ENCODE assay signal across 30 mouse cellular contexts in genomic region chr14:47359610-47360009, GRCm38 (mm10). TPM values are rescaled to one million over a fixed set of nuclear protein-coding genes. Genes with fewer than 3 reads are reported as not detected.
DNase-seq lines count a peak whose midpoint lies in the region; ATAC-seq and TF ChIP-seq lines count a peak whose summit lies in the region.
"Had no signal": no experiment of that assay in that cellular context is flagged by ENCODE, and none has a peak within 500 bp of the region (broad histone marks: within the 10 kb centered on the region; RNA-seq: fewer than 3 reads in every experiment).

No protein-coding gene starts in this region.

- TF ChIP-seq POLR2A in CH12.LX (IDR thresholded peaks at IDR 0.05; ENCODE audit: low read depth, low read length), result 0 out of 2 replicates have a peak, but pooled peaks have one; percentile 31

- no peak for TF ChIP-seq CTCF in liver, postnatal 0 days (IDR thresholded peaks at IDR 0.05; ENCODE audit: low read depth)
- no peak for TF ChIP-seq CTCF in CH12.LX (conservative IDR thresholded peaks at IDR 0.05 in 1 of 2, IDR thresholded peaks at IDR 0.05 in 1 of 2; ENCODE audit: low read depth in 2 of 2, low read length in 2 of 2)

- no peak overlapping the region for H3K4me2 ChIP-seq in liver, postnatal 0 days (ENCODE audit: low read depth, low read length)
- peak overlapping the region; percentile 62 for H3K4me2 ChIP-seq in CH12.LX (ENCODE audit: insufficient read depth, low read depth, poor library complexity, severe bottlenecking)
- H3K4me2 ChIP-seq in forebrain, embryonic 15.5 days (replicated peaks), result no peak overlapping the region
- H3K4me2 ChIP-seq: embryonic facial prominence, embryonic 13.5 days; forebrain, embryonic 13.5 days; heart, embryonic 12.5 days; kidney, embryonic 15.5 days; limb, embryonic 13.5 days; liver, embryonic 15.5 days; midbrain, embryonic 12.5 days had no signal

- in situ Hi-C loops in CH12.LX (cut with MboI; ENCODE audit: low pct_ligation_motif_present, low pct_unique_long_range_greater_than_20kb, low sequenced_read_pairs), result no loop called here

- no peaks in the 10 kb centered on the region for H3K79me2 ChIP-seq in CH12.LX (replicated peaks; ENCODE audit: control insufficient read depth, extremely low read depth, insufficient read depth, poor library complexity, severe bottlenecking)

- no peak for TF ChIP-seq RAD21 in CH12.LX (IDR thresholded peaks at IDR 0.05; ENCODE audit: low read depth, low read length)

- TF ChIP-seq EP300 in liver, postnatal 0 days (IDR thresholded peaks at IDR 0.05; ENCODE audit: low read depth), result no peak
- TF ChIP-seq EP300 in CH12.LX (IDR thresholded peaks at IDR 0.05; ENCODE audit: low read length), result peak; percentile 36; the same call in 1 of the 2 replicates

- H3K36me3 ChIP-seq in liver, postnatal 0 days (replicated peaks; ENCODE audit: insufficient read depth, low read length), result no peaks in the 10 kb centered on the region
- H3K36me3 ChIP-seq in CH12.LX (replicated peaks in 1 of 2; ENCODE audit: control insufficient read depth in 1 of 2, insufficient read depth in 1 of 2, low read length in 1 of 2), result no peaks in the 10 kb centered on the region
- no peaks in the 10 kb centered on the region for H3K36me3 ChIP-seq in forebrain, embryonic 15.5 days
- H3K36me3 ChIP-seq: embryonic facial prominence, embryonic 13.5 days; heart, embryonic 12.5 days; hindbrain, embryonic 10.5 days; kidney, embryonic 15.5 days; limb, embryonic 13.5 days; liver, embryonic 15.5 days; midbrain, embryonic 12.5 days had no signal

- H3K27ac ChIP-seq in liver, postnatal 0 days (ENCODE audit: low read depth), result 0 out of 2 replicates have a peak overlapping the region, but pooled peaks have one; percentile 35
- no peak overlapping the region for H3K27ac ChIP-seq in CH12.LX (ENCODE audit: insufficient read depth, low read depth)
- no peak overlapping the region for H3K27ac ChIP-seq in forebrain, embryonic 15.5 days (replicated peaks)
- H3K27ac ChIP-seq: embryonic facial prominence, embryonic 13.5 days; forebrain, embryonic 13.5 days; hindbrain, embryonic 10.5 days; hindbrain, postnatal 0 days; kidney, embryonic 15.5 days; limb, embryonic 13.5 days; liver, embryonic 15.5 days; midbrain, embryonic 12.5 days had no signal

- no peak for DNase-seq in liver, postnatal 0 days
- DNase-seq in liver, result no peak
- peak; percentile 57 for DNase-seq in CH12.LX (ENCODE audit: extremely low read depth)
- DNase-seq in yolk sac, embryonic 10.5 days (ENCODE audit: low spot score), result no peak
- no peak for DNase-seq in frontal cortex, postnatal 36 days (ENCODE audit: low spot score in 2 of 2)
- DNase-seq: adrenal gland, postnatal 25 days; cerebellum, adult 11-12 months; cerebellum, postnatal 14 days; heart, adult 11 months; heart, postnatal 10 days; kidney, adult 11 months; kidney, postnatal 36 days; lung, postnatal 4 days; right cerebral cortex, postnatal 14 days; spleen, adult 18-20 months; thymus, adult 18-20 months had no signal

- H3K4me1 ChIP-seq in liver, postnatal 0 days (ENCODE audit: insufficient read depth), result no peaks in the 10 kb centered on the region; the same call in 1 of the 2 replicates
- peaks cover 19 to 37% of the 10 kb centered on the region in 2 experiments for H3K4me1 ChIP-seq in CH12.LX (ENCODE audit: control insufficient read depth in 1 of 2, insufficient read depth in 2 of 2)
- no peaks in the 10 kb centered on the region for H3K4me1 ChIP-seq in forebrain, embryonic 15.5 days
- H3K4me1 ChIP-seq: embryonic facial prominence, embryonic 13.5 days; limb, embryonic 13.5 days; midbrain, embryonic 12.5 days had no signal

- no peak for ATAC-seq in liver, postnatal 0 days
- peak; percentile 27 for ATAC-seq in common myeloid progenitor, adult 5-6 weeks (replicated peaks; ENCODE audit: low read depth, poor library complexity, severe bottlenecking)
- ATAC-seq in monocyte, adult 5-6 weeks (replicated peaks; ENCODE audit: insufficient number of reproducible peaks, low FRiP score, low TSS enrichment, poor library complexity, severe bottlenecking), result peak; percentile 68
- no peak for ATAC-seq in forebrain, embryonic 15.5 days (replicated peaks)
- ATAC-seq: forebrain, embryonic 13.5 days; hindbrain, postnatal 0 days had no signal

- H3K9me3 ChIP-seq in liver, postnatal 0 days (ENCODE audit: low read length), result no peaks in the 10 kb centered on the region
- H3K9me3 ChIP-seq in CH12.LX (replicated peaks; ENCODE audit: low read length), result no peaks in the 10 kb centered on the region
- no peaks in the 10 kb centered on the region for H3K9me3 ChIP-seq in forebrain, embryonic 15.5 days
- H3K9me3 ChIP-seq: embryonic facial prominence, embryonic 13.5 days; forebrain, embryonic 13.5 days; heart, embryonic 12.5 days; hindbrain, embryonic 10.5 days; kidney, embryonic 15.5 days; limb, embryonic 13.5 days; liver, embryonic 15.5 days; midbrain, embryonic 12.5 days had no signal

- 41% methylated on average over 3 of the region's 3 CpGs for WGBS in liver, postnatal 0 days (ENCODE audit: insufficient replicate concordance)
- WGBS in forebrain, embryonic 15.5 days, result 79% methylated on average over 3 of the region's 3 CpGs

- no peak overlapping the region for H3K4me3 ChIP-seq in liver, postnatal 0 days (ENCODE audit: low read depth, low read length)
- H3K4me3 ChIP-seq in CH12.LX (replicated peaks in 1 of 3; ENCODE audit: low read depth in 2 of 3, low read length in 2 of 3, poor library complexity in 1 of 3), result no peak overlapping the region
- H3K4me3 ChIP-seq in forebrain, embryonic 15.5 days, result no peak overlapping the region
- H3K4me3 ChIP-seq: embryonic facial prominence, embryonic 13.5 days; erythroblast, embryonic 14.5 days; forebrain, embryonic 13.5 days; heart, embryonic 12.5 days; hindbrain, embryonic 10.5 days; kidney, embryonic 15.5 days; limb, embryonic 13.5 days; liver, embryonic 15.5 days; midbrain, embryonic 12.5 days had no signal

- dilution Hi-C loops in CH12.LX (cut with MboI; ENCODE audit: extremely low pct_ligation_motif_present, extremely low pct_unique_long_range_greater_than_20kb, low sequenced_read_pairs), result no loop called here

- no peak overlapping the region for H3K9ac ChIP-seq in liver, postnatal 0 days (replicated peaks)
- no peak overlapping the region for H3K9ac ChIP-seq in CH12.LX (ENCODE audit: insufficient read depth, low read depth)
- H3K9ac ChIP-seq in forebrain, embryonic 15.5 days (replicated peaks), result no peak overlapping the region
- H3K9ac ChIP-seq: embryonic facial prominence, embryonic 13.5 days; forebrain, embryonic 13.5 days; heart, embryonic 12.5 days; kidney, embryonic 15.5 days; limb, embryonic 13.5 days; liver, embryonic 15.5 days; midbrain, embryonic 12.5 days had no signal

- no peaks in the 10 kb centered on the region for H3K27me3 ChIP-seq in liver, postnatal 0 days (ENCODE audit: insufficient read depth, low read length)
- H3K27me3 ChIP-seq in CH12.LX (replicated peaks), result no peaks in the 10 kb centered on the region
- H3K27me3 ChIP-seq in forebrain, embryonic 15.5 days, result no peaks in the 10 kb centered on the region
- H3K27me3 ChIP-seq: embryonic facial prominence, embryonic 13.5 days; forebrain, embryonic 13.5 days; heart, embryonic 12.5 days; kidney, embryonic 15.5 days; liver, embryonic 15.5 days; midbrain, embryonic 12.5 days had no signal

TF ChIP-seq in CH12.LX, 34 proteins besides CTCF, POLR2A, EP300 and RAD21 (continues in another document):
- TF ChIP-seq MAZ (IDR thresholded peaks at IDR 0.05; ENCODE audit: low read depth, low read length) (no peak), MEF2A (IDR thresholded peaks at IDR 0.05; ENCODE audit: borderline replicate concordance, low read depth, low read length) (no peak), RCOR1 (conservative IDR thresholded peaks at IDR 0.05; ENCODE audit: low read depth, low read length) (no peak), ZMIZ1 (IDR thresholded peaks at IDR 0.05; ENCODE audit: low read depth, low read length) (no peak), BHLHE40 (IDR thresholded peaks at IDR 0.05; ENCODE audit: low read depth, low read length) (no peak), JUND (conservative IDR thresholded peaks at IDR 0.05; ENCODE audit: low read depth, low read length) (no peak), TBP (conservative IDR thresholded peaks at IDR 0.05; ENCODE audit: low read depth, low read length) (0 out of 2 replicates have a peak, but pooled peaks have one; percentile 50), MAX (IDR thresholded peaks at IDR 0.05; ENCODE audit: low read length) (no peak), ZNF384 (IDR thresholded peaks at IDR 0.05; ENCODE audit: low read depth, low read length) (no peak), MYC (IDR thresholded peaks at IDR 0.05; ENCODE audit: low read depth, low read length) (no peak), KAT2A (IDR thresholded peaks at IDR 0.05; ENCODE audit: insufficient replicate concordance, low read length) (no peak), SIN3A (IDR thresholded peaks at IDR 0.05; ENCODE audit: low read length) (no peak), MXI1 (IDR thresholded peaks at IDR 0.05; ENCODE audit: low read depth, low read length) (no peak), JUN (IDR thresholded peaks at IDR 0.05; ENCODE audit: insufficient read depth, low read depth, low read length) (no peak), ELF1 (IDR thresholded peaks at IDR 0.05; ENCODE audit: low read depth, low read length) (peak; percentile 44; the same call in 1 of the 2 replicates), USF2 (conservative IDR thresholded peaks at IDR 0.05; ENCODE audit: low read depth, low read length) (no peak), ZC3H11A (IDR thresholded peaks at IDR 0.05; ENCODE audit: low read depth, low read length) (no peak), IRF4 (IDR thresholded peaks at IDR 0.05; ENCODE audit: low read depth, low read length) (no peak), MAFK (IDR thresholded peaks at IDR 0.05; ENCODE audit: insufficient replicate concordance, low read length) (no peak)

RNA-seq across cellular contexts. Expression of gene Lgals3, which starts 7.9 kb away (rescaled TPM):
- 53.3 and 60.8 TPM in 2 replicates for polyA plus RNA-seq in liver, postnatal 0 days (2015; fragmentation: Nextera tagmentation; extraction: Ambion mirVana)
- 1.3 and 1.8 TPM in 2 replicates for total RNA-seq in CH12.LX (2012; rRNA removed)
- total RNA-seq in CH12.LX (2014; rRNA removed), result not detected in 2 replicates
- 0.29 and 0.30 TPM in 2 replicates for polyA plus RNA-seq in CH12.LX (2012; ENCODE audit: insufficient read length, low read depth)
- total RNA-seq in common myeloid progenitor, adult 5-6 weeks (2017), result 1.2 and 5.7 TPM in 2 replicates
- total RNA-seq in monocyte, adult 5-6 weeks (2017), result 98.5 to 263 TPM (median 189 TPM) in 3 replicates
- 1.8 and 2.6 TPM in 2 replicates for polyA plus RNA-seq in forebrain, embryonic 15.5 days (2015; fragmentation: Nextera tagmentation; extraction: Ambion mirVana)

RNA-seq across cellular contexts. Expression of gene Dlgap5, which starts 58.6 kb away (rescaled TPM):
- polyA plus RNA-seq in liver, postnatal 0 days (2015; fragmentation: Nextera tagmentation; extraction: Ambion mirVana), result 16.9 and 17.9 TPM in 2 replicates
- total RNA-seq in CH12.LX (2012; rRNA removed) (48.9 and 50.8 TPM in 2 replicates), CH12.LX (2014; rRNA removed) (53.5 and 59.9 TPM in 2 replicates)
- polyA plus RNA-seq in CH12.LX (2012; ENCODE audit: insufficient read length, low read depth), result 57.0 and 62.9 TPM in 2 replicates
- total RNA-seq in common myeloid progenitor, adult 5-6 weeks (2017), result 67.0 and 68.4 TPM in 2 replicates
- total RNA-seq in monocyte, adult 5-6 weeks (2017), result 2.2 to 12.5 TPM (median 10.1 TPM) in 3 replicates
- 17.7 and 22.4 TPM in 2 replicates for polyA plus RNA-seq in forebrain, embryonic 15.5 days (2015; fragmentation: Nextera tagmentation; extraction: Ambion mirVana)
- total RNA-seq: gastrocnemius, adult 8-10 months had no signal

Comparison
In these comparisons a context has a peak if more than half of its experiments do, and no peak if none do; other contexts are left out.
1. ATAC-seq: peak in common myeloid progenitor, adult 5-6 weeks (single experiment) and monocyte, adult 5-6 weeks (single experiment); none in liver, postnatal 0 days (single experiment) and forebrain, embryonic 15.5 days (single experiment).
2. RNA of gene Lgals3, which starts 7.9 kb away (total RNA-seq): 98.5 to 263 TPM in monocyte, adult 5-6 weeks; 1.2 to 5.7 TPM in common myeloid progenitor, adult 5-6 weeks and 1.3 to 1.8 TPM in CH12.LX; every median in the first group is over 10 times any median in the second.